Mouse (Mus musculus): Measurements from ENCODE around the gene Metap2. TPM values are rescaled to one million over a fixed set of nuclear protein-coding genes. Genes with fewer than 3 reads are reported as not detected.

Metap2 gene
- total and polyA plus RNA-seq, 2 experiments: 20.3 to 42.6 TPM

DNA sequence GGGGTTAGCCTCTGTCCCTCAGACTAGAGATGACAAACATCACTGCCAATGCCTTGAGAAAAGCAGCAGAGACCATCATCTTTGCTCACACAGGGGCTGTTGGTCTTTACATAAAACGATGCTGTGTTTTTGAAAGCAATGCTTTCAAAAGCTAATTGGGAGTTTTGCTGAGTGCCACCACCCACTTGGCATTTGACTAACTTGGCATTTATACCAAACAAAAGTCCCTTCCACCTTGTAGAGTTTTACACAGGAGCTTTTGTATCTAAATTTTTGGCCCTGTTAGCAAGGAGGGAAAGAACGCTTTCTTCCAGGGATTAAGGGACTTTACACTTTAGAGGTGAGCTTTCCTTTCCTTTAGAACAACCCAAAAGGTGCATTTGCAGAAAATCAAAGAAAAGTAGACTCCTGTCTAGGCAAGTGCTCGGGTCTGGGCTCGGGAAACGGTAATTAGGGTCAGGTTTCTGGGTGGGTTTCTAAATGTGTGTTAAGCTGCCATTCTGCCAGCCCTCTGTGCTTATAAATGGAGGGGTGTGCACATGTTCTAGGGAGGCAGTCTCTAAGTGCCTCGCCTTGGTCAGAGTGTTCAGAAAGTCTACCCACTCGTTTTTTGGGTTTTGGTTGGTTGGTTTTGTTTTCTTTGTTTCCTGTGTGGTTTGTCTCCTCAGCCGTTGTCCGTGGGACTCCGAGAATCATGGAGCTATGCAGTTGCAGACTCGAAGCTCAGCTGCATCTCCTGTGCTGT, 18.8 kb upstream of the Metap2 start:
- DNase-seq (ENCODE audit: extremely low read depth, low read depth, low spot score): no peak
- no peak for TF ChIP-seq CTCF (IDR thresholded peaks at IDR 0.05; ENCODE audit: low read depth, low read length)
- TF ChIP-seq POLR2A (IDR thresholded peaks at IDR 0.05; ENCODE audit: extremely low read depth, insufficient read depth, low read length): no peak
- Histone ChIP-seq H3K27me3 (ENCODE audit: control insufficient read depth, insufficient read depth, low read length) (no peaks in the 10 kb centered on the region), H3K9ac (ENCODE audit: low read depth, low read length) (no peak overlapping the region), H3K79me2 (ENCODE audit: control insufficient read depth, insufficient read depth, low read length) (no peaks in the 10 kb centered on the region), H3K4me1 (ENCODE audit: control insufficient read depth, insufficient read depth, low read length) (no peaks in the 10 kb centered on the region), H3K36me3 (ENCODE audit: control insufficient read depth, insufficient read depth, low read length) (no peaks in the 10 kb centered on the region), H3K27ac (replicated peaks; ENCODE audit: insufficient read depth, low read depth, low read length) (no peak overlapping the region), H3K4me3 (ENCODE audit: insufficient read depth, low read depth, low read length) (no peak overlapping the region)
- 72% methylated on average over 11 of the region's 11 CpGs for WGBS

DNA sequence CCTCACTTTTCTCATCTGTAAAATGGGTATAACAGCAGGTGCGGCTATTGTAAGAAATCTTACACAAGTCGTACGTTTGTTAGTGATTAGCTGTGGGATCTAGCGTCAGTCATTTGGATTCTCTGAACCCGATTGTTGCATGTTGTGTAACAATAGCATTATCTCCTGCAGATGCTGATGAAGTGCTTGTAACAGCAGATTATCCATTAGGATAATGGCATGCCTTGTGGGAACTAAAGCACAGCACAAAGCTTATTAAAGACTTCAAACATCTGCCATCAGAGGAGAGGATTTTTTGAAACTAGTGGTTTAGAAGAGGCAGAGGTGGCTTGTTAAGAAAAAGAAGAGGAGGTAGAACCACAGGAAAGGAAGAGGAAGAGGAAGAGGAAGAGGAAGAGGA, 16.6 kb upstream of the Metap2 start:
- Histone ChIP-seq H3K27me3 (ENCODE audit: control insufficient read depth, insufficient read depth, low read length) (no peaks in the 10 kb centered on the region), H3K4me1 (ENCODE audit: control insufficient read depth, insufficient read depth, low read length) (no peaks in the 10 kb centered on the region), H3K36me3 (ENCODE audit: control insufficient read depth, insufficient read depth, low read length) (no peaks in the 10 kb centered on the region), H3K79me2 (ENCODE audit: control insufficient read depth, insufficient read depth, low read length) (no peaks in the 10 kb centered on the region), H3K9ac (ENCODE audit: low read depth, low read length) (no peak overlapping the region), H3K4me3 (ENCODE audit: insufficient read depth, low read depth, low read length) (no peak overlapping the region), H3K27ac (replicated peaks; ENCODE audit: insufficient read depth, low read depth, low read length) (no peak overlapping the region)
- no peak for DNase-seq (ENCODE audit: extremely low read depth, low read depth, low spot score)
- TF ChIP-seq POLR2A (IDR thresholded peaks at IDR 0.05; ENCODE audit: extremely low read depth, insufficient read depth, low read length) (no peak), CTCF (IDR thresholded peaks at IDR 0.05; ENCODE audit: low read depth, low read length) (no peak)
- WGBS: 90% methylated on average over 5 of the region's 5 CpGs

DNA sequence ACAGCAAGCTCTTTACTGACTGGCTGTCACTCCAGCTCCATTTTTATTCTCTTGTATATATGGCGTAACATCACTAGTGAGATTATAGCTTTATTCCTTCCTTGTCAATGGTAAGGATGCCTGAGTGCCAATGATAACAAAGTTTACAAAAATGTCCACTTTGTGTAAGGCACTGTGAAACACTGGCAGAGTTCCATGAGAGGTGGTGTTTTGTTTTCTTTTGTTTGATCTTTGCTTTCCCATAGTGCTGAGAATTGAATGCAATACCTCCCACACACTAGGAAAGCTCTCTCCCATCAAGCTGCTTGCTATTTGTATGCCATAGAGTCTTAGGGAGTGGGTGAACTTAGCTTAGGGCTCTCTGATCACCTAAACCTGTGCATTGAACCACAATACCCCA, 16.0 kb upstream of the Metap2 start:
- H3K36me3 ChIP-seq (ENCODE audit: control insufficient read depth, insufficient read depth, low read length): no peaks in the 10 kb centered on the region
- H3K9ac ChIP-seq (ENCODE audit: low read depth, low read length): no peak overlapping the region
- no peaks in the 10 kb centered on the region for H3K4me1 ChIP-seq (ENCODE audit: control insufficient read depth, insufficient read depth, low read length)

DNA sequence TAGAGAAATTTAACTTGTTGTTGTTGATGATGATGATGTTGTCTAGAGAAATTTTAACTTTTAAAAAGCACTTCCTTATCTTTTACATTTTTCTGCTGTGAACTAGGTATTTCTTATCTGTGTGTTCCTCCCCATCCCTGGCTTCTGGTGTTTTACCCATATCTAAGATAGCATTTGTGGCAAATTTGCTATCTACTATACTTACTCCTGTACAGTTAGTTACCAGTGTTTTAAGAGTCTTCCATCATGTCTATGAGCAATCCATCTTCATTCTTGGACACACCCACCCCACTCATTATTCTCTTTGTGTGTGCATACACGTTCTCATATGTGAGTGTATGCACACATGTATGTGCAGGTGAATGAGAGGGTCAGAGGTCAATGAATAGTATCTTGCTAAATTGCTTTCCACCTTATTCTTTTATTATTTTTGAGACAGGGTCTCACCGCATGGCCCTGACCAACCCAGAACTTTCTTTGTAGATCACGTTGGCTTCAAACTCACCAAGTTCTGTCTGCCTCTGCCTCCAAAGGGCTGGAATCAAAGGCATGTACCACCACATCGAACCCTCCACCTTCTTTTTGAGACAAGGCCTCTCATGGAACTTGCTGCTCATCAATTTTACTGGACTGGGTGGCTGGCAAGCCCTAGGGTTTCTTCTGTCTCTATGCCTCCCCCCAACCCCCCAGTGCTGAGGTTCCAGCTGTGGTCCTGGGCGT, 15.4 kb upstream of the Metap2 start:
- no peaks in the 10 kb centered on the region for H3K27me3 ChIP-seq (ENCODE audit: control insufficient read depth, insufficient read depth, low read length)
- H3K27ac ChIP-seq (replicated peaks; ENCODE audit: insufficient read depth, low read depth, low read length): no peak overlapping the region
- no peaks in the 10 kb centered on the region for H3K36me3 ChIP-seq (ENCODE audit: control insufficient read depth, insufficient read depth, low read length)
- TF ChIP-seq POLR2A (IDR thresholded peaks at IDR 0.05; ENCODE audit: extremely low read depth, insufficient read depth, low read length) (no peak), CTCF (IDR thresholded peaks at IDR 0.05; ENCODE audit: low read depth, low read length) (no peak)
- no peak overlapping the region for H3K4me3 ChIP-seq (ENCODE audit: insufficient read depth, low read depth, low read length)
- H3K79me2 ChIP-seq (ENCODE audit: control insufficient read depth, insufficient read depth, low read length): no peaks in the 10 kb centered on the region
- WGBS: 89% methylated on average over 5 of the region's 5 CpGs
- no peaks in the 10 kb centered on the region for H3K4me1 ChIP-seq (ENCODE audit: control insufficient read depth, insufficient read depth, low read length)
- H3K9ac ChIP-seq (ENCODE audit: low read depth, low read length): no peak overlapping the region
- DNase-seq (ENCODE audit: extremely low read depth, low read depth, low spot score): no peak

More for the DNA sequence above, 16.0 kb upstream of the Metap2 start:
- Histone ChIP-seq H3K27me3 (ENCODE audit: control insufficient read depth, insufficient read depth, low read length) (no peaks in the 10 kb centered on the region), H3K79me2 (ENCODE audit: control insufficient read depth, insufficient read depth, low read length) (no peaks in the 10 kb centered on the region), H3K4me3 (ENCODE audit: insufficient read depth, low read depth, low read length) (no peak overlapping the region), H3K27ac (replicated peaks; ENCODE audit: insufficient read depth, low read depth, low read length) (no peak overlapping the region)
- DNase-seq (ENCODE audit: extremely low read depth, low read depth, low spot score): no peak
- WGBS: 90% methylated on average over 1 of the region's 1 CpGs
- TF ChIP-seq POLR2A (IDR thresholded peaks at IDR 0.05; ENCODE audit: extremely low read depth, insufficient read depth, low read length): no peak
- TF ChIP-seq CTCF (IDR thresholded peaks at IDR 0.05; ENCODE audit: low read depth, low read length): no peak

DNA sequence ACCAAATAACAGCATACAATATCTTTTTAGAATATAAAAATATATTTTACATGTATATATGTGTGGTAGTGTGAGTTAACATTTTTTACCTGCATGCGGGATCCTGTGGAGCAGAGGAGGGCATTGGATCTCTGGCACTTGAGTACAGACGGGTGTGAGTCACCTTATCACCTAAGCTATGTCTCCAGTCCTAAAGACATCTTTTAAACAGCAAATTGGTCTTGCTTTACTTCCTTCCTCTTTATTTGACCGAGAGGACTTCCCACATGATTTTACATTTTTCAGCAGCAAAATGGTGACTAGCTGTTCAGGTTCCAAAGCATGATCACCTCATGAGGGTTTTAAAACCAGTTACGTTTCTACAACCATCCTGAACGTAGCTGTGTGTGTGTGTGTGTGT, 14.4 kb upstream of the Metap2 start:
- Histone ChIP-seq H3K79me2 (ENCODE audit: control insufficient read depth, insufficient read depth, low read length) (no peaks in the 10 kb centered on the region), H3K9ac (ENCODE audit: low read depth, low read length) (no peak overlapping the region), H3K4me3 (ENCODE audit: insufficient read depth, low read depth, low read length) (no peak overlapping the region), H3K4me1 (ENCODE audit: control insufficient read depth, insufficient read depth, low read length) (no peaks in the 10 kb centered on the region), H3K27me3 (ENCODE audit: control insufficient read depth, insufficient read depth, low read length) (no peaks in the 10 kb centered on the region), H3K36me3 (ENCODE audit: control insufficient read depth, insufficient read depth, low read length) (no peaks in the 10 kb centered on the region), H3K27ac (replicated peaks; ENCODE audit: insufficient read depth, low read depth, low read length) (no peak overlapping the region)
- TF ChIP-seq CTCF (IDR thresholded peaks at IDR 0.05; ENCODE audit: low read depth, low read length) (no peak), POLR2A (IDR thresholded peaks at IDR 0.05; ENCODE audit: extremely low read depth, insufficient read depth, low read length) (no peak)
- DNase-seq (ENCODE audit: extremely low read depth, low read depth, low spot score): no peak
- 78% methylated on average over 5 of the region's 5 CpGs for WGBS
